Mouse (Mus musculus): Measurements from ENCODE around the gene Igfbp1.

Gene Igfbp1

DNA sequence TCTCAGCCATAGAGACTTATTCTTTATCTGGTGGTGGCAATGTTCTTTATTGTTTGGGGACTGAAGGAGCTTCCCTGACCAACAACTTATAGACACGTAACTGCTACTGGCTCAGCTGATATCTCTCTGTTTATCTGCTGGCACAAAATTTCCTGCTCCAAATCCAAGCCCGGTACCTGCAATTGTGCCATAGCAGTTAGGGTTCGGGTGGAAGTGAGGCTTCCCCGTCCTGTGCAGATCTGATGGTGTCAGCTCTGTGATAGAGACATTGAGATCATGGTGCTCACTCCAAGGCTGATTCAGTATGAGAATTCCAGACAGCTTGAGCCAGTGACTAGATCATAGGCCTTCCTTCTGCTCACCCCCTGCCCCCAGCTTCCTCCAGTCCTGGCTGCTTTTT is 34.4 kb downstream of the Igfbp1 start:
- no peak for DNase-seq (ENCODE audit: low read depth, low spot score)

DNA sequence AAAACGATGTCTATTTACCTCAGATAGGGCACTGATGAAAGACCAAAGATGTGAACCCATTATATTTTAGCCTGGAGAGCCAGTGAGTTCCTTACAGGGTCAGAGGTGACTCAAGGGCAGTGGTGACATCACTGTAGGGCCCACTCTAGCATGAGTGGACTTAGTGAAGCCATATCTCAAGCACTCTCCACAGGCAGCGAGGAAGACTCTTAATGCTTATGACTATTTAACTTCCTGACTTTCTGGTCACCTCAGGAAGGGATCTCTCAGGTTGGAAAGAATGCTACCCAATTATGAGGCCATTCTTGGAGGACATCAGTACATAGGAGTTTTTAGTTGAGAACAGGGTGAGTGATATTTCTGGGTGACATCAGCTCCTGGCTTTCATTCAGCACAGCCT is 35.8 kb downstream of the Igfbp1 start:
- no peak for DNase-seq (ENCODE audit: low read depth, low spot score)

DNA sequence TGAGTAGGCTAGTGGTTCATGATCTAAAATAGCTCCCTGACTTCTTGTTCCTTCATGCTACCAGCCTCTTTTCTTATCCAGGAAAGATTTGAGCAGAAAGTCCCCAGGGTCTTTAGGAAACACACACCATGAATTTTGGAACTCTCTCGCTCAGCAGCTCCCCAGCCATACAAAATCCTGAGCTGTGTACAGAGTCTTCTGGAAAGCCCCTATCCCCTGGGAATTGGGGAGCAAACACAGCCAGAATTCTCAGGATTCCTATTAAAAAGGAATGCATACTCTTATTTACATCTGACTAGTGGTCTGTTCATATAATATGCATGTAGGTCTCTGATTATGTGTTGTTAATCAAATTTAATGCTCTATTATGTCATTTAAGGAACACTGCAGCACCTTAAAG is 36.9 kb downstream of the Igfbp1 start:
- no peak for DNase-seq (ENCODE audit: low read depth, low spot score)

DNA sequence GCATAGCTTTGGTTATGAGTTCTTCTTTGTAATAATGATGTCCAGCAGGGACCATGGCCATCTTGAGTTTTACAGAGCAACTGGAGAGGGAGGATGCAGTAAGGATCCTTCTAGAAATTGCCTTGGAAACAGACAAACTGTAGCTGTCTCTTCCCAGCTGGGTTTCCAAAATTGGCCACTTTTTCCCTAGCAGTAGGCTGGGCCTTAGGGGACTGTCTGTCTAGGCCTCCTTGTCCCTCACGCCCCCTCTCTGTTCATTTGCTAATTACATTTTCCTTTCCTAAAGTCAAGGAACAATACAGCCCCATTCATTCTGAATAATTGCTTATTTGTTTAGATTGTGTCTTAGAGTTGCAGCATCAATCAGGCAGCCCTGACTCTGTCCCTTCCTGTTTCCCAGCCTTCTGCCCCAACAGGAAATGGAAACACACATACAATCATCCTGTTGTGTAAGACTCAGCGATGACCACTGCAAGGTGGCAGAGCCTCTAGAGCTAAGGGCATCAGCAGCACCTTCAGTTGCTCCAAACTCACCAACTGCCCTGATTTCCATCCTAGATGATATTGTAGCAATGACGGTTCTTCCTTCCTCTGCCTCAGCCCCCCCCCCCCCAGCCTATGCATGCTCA is 37.5 kb downstream of the Igfbp1 start:
- DNase-seq (ENCODE audit: low read depth, low spot score), result peak; percentile 47

DNA sequence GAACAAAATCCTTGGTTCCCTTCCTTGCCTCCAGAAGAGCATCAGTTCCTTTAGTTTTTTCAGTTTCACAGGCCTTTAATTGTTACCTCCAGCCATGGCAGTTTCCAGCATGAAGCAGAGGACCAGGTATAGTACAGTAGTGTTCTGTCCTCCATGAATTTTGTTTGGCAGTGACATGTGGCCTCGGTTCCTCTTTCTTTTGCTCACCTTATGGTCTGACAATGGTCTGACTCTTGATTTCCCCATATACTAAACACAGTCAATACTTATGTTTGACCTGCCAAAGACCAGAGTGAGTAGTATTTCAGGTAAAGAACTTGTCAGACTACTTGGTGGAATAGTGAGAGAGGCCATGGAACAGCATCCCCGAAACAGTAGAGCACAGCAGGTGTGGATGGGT is 39.2 kb downstream of the Igfbp1 start:
- no peak for DNase-seq (ENCODE audit: low read depth, low spot score)

DNA sequence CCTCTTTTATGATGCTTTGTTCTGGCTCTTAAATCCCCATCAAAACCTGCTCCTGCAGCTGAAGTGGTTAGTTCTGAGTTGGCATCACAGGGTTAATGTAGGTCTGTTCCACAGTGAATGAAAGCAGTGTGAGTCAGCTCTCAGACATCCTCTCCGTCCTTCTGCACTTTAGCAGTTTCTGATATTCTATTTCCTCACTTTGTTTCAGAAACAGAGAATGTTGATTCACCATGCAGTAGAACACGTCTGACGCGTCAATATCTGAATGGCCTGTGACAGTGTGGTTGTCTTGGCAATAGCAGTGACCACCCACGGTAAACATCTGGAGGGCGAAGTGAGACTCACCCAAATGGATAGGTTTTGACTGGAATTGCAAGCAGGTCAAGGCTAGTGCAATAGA is 40.1 kb downstream of the Igfbp1 start:
- DNase-seq (ENCODE audit: low read depth, low spot score), result no peak

DNA sequence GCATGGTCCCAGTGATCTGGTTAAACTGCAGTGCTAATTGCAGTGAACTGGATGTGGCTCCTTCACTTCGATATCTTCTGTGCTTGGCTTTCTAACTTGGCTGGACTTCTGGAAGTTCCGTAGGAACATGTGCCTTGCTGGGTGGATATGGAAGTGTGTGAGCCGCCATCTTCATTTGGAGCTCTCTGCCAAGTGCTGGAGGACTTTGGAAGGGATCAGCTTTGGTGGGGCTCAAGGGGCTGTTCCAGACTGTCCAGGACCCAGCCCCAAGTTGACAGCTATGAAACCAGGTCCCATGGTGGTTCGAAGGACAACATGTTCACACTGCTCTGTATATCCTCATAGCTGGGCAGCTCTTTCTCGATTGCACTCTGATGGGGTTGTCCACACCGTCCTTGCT is 41.0 kb downstream of the Igfbp1 start:
- no peak for DNase-seq (ENCODE audit: low read depth, low spot score)

DNA sequence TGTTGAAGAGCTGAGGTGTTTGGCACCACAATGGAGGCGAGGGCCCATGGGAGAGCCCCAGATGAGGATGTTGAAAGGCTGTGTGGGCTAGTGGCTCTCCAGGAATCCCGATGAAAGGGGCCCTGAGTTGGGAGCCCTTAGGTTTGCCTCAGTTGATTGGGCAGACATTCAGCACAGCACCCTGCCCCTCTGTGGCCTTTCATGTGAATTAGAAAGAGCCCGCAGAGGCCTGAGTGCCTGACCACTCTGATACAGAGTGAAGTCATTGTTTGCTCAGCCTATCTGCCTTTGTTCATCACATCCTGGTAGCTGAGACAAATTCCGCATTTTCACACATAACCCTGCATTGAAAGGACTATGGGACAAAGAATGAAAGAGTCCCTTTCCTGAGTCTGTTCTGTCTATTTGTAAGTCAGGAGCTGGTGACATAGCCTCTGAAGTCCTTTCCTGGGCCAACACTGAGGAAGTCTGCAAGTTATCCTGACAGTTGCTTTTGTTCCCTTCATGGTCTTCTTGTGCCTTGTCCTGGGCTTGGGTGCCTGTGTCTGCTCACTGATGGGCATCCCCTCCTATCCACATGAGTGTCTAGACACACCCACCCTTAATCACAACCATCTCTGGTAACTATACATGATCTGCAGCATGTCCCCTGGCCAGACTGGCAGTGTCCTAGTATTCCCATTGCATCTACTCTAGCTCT is 41.6 kb downstream of the Igfbp1 start:
- no peak for DNase-seq (ENCODE audit: low read depth, low spot score)

DNA sequence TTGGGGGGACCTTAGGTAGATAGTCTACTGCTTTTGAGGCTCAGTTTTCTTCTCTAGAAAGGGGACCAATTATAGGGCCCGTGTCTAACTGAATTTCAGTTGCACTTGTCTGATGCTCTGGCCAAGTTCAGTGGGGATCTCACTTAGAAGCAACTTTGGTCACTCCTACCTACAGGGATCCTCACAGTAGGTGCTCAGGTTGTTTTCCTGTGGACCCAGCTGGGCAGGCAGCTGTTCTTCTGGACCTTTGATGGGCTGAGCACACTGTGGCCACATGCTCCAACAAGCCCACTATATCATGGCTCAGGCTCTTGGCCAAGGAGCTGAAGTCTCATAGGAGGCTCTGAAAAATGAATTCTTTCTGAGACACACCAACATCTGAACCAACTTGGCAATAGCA is 47.2 kb downstream of the Igfbp1 start:
- no peak for DNase-seq (ENCODE audit: low read depth, low spot score)

DNA sequence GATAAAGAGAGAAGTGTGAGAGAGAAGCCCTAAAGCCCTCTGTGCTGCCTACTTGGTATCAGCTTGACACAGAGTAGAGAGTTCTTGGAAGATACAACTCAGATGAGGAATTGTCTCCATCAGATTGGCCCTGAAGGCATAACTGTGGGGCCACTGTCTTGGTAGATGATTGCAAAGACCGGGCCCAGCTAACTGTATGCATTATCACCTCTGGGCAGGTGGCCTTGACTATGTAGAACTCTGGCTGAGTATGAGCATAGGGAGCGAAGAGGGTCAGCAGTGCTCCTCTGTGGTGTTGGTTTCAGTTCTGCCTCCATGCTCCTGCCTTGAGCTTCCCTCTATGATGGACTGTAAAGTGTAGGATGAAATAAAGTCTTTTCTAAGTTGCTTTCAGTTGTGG is 52.8 kb downstream of the Igfbp1 start:
- DNase-seq (ENCODE audit: low read depth, low spot score), result no peak

DNA sequence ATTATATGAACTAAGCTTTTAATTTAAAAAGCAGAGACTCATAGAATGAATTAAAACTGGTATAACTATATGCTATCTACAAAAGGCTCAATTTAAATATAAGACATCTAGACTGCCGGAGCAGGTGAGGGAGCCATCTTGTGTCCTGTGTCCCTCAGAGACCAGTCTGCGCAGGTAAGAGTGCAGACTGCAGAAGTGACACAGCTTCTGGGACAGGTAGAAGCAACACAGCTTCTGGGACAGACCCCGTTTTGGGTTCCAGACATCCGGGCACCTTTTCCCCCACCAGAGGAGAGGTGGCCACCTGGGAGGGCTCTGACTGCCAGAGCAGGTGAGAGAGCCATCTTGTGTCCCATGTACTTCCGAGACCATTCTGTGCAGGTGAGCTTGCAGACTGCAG is 53.3 kb downstream of the Igfbp1 start:
- no peak for DNase-seq (ENCODE audit: low read depth, low spot score)

All from ZHBTc4 (cell line).